Mouse (Mus musculus) heart, adult 9 months (tissue): ENCODE measurements around the gene Grm4.

Source experiments
- DNase-seq, 2 experiments: peaks; one replicate each; pipeline ENCODE4 v3.0.0; 2022; ENCODE audit warnings: low spot score in 2 of 2

The Grm4 gene

DNA sequence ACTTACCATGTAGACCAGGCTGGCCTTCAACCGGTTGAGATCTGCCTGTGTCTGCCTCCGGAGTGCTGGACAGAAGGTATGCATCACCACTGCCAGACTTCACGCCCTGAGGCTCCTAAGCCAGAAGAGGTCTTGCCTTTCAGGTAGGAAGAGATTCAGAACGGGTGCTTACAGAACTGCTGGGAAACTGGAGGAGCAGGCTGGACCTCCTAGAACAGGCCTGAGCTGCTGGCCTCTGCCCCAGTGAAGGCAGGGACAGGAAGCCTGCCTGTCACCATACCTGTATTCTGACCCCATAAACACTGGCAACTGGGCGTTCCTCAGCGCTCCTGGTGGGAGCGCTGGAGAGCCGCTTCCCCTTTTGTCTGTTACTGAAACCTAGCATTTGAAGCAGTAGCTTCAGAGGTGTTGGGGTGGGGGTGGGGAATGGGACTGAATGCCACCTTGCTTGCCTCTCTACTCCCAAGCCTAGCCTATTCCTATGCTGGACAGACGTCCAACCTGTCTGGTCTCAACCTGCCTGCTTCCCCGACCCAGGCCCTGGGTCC, 30.3 kb upstream of the Grm4 start:
- no peak for DNase-seq

DNA sequence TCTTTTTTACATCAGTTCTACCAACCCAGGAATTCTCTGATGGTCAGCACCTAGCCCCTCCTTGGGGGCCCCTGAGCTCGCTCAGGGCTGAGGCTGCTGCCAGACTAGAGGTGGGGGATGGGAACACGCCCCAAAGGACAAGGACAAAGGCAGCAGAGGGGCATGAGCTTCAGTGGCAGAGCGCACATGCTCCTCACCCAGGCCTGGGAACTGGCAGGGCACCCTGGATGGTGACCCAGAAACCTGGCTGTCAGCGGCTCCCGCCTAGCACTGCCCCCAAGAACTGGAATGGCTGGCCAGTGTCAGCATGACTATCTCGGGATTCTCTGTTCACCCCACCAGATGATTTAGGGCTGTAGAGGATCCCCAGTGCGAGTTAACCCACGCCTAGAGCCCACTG, 28.0 kb upstream of the Grm4 start:
- DNase-seq = no peak

DNA sequence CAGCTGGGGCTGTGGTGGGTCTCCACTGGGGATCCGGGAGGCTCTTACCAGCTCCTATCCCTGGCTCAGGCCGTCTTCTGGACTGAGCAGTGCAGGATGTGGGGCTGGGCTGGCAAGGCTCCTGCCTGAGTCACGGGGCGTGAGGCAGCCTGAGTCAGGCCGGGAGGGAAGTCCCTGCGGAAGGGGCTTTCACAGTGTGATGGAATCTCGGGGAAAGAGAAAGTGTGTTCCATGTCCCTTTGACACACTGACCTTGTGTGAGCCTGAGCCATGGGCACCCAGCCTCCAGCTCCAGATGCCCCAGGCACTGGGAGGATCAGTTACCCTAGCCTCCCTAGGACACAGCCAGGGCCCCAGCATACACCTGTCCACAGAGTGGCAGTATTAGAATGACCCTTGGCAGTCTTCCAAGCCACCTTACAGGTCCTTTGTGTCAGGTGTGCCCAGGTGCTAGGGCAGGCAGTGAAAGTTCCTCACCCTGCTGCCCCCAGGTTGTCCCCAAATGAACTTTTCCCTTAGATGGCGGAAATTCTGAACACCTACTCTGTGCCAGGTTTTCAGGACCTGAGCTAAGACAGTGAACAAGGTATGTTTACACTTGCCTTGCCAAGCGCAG, 26.2 kb upstream of the Grm4 start:
- DNase-seq = peak; percentile 44 to 59

DNA sequence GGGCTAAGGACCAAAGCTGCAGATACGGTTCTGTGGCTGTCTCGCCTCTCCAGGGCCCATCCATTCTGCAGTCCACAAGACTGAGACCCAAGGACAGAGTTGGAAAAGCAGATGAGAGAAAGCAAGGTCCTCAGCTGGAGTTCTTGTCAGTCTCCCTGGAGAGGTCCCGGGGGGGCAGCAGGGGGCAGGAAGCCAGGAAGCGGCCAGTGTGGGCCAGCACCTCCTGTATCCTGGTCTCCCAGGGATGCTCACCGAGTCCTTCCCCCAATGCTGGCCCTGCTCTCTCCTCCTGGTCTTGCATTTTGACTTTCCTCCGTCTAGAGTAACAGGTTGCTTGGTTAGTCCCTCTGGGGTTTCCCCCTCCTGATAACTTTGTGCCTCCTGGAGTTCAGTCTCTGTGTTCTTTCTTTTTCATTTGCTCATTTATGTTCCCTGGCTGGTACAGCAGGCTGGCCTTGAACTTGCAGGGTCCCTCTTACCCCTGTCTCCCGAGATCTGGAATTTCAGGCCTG, 25.4 kb upstream of the Grm4 start:
- no peak for DNase-seq

DNA sequence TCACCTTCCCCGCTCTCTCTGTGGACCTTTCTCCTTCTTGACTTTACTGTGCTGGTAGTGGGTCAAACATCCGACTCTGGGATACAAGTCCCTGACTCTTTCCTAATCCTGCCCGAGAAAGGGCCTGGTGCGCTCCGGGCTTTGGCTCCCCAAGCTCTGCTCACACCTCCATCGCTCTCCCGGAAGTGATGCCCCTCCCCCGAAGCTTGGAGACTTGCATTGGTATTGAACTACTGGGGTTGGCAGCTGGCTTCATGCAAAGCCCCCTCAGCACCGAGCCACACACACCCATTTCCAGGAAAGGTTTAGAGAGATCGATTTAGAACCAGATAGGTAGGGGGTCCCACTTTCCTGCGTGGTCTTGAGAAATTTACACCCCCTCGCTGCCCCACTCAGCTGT, 24.8 kb upstream of the Grm4 start:
- no peak for DNase-seq

DNA sequence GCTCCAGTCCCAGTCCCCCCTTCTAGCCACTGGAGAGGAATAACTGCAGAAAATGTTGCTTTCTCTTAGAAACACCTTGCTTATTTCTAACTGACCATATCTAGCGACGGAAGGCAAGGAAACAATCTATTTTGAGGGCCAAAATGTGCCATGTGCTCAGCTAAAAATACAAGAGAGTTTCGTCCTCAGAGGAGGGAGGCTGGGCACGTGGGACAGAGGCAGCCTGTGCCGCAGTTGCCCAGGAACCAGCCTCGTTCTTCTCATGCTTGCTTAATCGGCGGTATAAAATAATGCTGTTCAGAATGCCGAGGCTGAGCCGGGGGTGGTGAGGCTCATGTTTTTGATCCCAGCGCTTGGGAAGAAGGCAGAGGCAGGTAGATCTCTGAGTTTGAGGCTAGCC, 23.3 kb upstream of the Grm4 start:
- no peak for DNase-seq

DNA sequence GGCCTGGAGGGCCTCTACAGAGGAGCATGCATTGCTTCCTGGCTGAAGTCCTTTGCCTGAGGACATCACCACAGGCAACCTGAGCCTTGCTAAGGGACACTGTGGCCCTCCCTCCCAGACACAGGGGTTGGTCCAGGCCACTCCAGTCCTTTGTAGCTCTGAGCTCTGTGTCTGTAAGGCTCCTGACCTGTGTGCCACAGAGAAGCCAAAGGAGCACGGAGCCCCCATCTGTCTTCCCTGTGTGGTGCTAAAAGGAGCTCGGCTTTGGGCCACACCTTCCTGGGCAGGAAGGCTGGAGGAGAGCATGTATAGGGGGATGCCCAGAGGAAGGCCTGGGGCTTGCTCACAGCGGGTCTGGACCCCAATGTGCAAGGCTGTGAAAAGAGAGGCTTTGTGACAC, 20.8 kb upstream of the Grm4 start:
- no peak for DNase-seq

DNA sequence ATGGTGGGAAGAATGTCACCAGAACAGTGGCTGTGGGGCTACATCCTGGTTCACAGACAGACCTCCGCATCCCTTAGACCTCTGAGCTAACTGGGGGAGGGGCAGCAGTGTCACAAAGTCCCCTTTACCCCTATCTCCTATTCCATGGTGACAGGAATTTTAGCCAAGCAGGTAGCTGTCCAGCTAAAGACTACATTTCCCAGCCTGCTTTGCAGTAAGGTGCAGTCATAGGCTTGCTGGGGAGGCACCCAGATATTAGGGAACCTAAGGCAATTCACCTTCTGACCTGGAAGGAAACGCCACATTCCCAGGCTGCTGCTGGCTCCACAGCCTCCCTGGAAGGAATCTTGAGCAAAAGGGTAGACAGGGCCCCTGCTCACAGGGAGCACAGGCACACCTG, 20.1 kb upstream of the Grm4 start:
- DNase-seq = no peak

DNA sequence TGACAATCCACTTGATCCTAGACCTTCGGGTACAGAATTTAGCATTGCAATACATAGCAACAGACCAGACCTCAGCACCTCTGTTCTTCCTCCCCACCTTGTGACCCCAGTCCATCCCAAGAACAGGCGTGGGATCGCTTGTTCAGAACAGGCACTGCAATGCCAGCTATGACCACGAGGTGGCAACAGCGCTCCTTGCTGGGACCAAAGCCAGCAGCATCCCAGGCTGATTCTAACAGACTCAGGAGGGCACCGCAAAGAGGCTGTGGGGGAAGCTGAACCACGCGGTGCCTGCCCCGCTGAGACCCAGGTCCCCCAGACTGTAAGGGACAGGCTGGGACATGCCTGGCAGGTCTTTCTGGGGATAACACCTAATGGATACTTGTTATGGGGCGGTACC, 13.5 kb upstream of the Grm4 start:
- peak; percentile 64 to 79 for DNase-seq

DNA sequence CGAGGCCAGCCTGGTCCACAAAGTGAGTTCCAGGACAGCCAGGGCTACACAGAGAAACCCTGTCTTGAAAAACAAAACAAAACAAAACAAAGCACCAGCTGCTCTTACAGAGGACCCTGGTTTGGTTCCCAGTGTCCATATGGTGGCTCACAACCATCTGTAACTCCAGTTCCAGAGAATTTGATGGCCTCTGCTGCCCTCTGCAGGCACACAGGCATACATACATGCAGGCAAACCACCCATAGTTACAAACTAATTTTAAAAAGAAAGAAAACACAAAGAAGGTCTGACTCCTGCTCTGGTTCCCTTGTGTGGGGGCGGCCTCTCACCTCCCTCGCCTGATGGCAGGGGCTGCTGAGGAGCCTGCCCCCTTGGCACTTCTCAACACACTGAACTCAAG, 12.2 kb upstream of the Grm4 start:
- DNase-seq = no peak

DNA sequence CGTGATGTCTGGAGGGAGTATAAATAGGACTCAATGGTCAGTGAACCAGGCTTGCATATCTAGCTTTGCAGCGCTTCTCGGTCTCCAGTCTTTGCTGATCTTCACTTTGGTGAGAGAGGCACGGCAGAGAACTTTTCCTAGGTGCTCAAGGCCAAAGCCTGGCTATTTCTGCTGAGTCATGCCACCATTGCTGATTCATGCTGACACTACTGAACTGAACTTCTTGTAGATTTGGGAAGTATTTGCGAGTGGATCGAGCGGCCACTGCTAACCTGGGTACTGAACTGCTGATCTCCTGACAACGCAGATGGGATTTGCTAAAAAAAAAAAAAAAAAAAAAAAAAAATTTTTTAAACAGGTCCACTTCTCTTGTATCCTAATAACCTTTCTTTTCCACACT, 10.9 kb upstream of the Grm4 start:
- DNase-seq = no peak

DNA sequence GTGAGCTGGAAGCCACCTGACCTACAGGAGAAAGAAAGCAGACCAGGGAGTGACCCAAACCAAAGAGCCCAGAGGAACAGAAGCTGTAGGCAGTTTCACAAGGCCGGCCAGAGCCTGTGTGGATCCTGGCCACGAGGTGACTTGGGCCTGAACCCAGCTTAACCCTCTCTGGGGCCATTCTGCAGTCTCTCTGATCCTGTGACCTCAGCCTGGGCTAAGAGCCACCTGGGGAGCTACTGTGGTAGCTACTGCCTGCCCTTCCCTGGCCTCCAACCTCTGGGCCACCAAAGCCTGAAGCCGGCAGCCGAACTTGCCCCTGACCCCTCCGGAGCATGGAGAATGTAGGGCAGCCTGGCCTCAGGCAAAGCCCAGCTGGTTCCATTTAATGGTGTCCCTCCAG, 7.6 kb upstream of the Grm4 start:
- no peak for DNase-seq

DNA sequence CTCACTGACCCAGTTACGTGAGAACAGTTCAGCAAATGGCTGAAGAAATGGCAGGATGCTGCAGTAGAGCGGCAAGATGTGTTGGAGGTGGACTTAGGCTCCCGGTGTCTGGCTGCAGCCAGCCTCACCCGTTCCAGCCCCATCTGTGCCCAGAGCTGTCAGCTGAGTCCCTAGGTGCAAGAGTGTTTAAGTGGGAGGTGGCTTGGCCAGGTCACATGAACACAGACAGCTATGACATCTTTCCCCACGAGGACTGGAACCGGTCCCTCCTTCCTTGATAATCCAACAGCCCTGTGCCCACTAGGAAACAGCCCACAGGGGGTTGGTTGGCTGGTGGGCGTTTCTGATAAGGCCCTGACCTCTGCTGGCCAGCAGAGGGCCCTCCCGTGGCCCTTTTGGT, 6.8 kb upstream of the Grm4 start:
- DNase-seq = no peak

DNA sequence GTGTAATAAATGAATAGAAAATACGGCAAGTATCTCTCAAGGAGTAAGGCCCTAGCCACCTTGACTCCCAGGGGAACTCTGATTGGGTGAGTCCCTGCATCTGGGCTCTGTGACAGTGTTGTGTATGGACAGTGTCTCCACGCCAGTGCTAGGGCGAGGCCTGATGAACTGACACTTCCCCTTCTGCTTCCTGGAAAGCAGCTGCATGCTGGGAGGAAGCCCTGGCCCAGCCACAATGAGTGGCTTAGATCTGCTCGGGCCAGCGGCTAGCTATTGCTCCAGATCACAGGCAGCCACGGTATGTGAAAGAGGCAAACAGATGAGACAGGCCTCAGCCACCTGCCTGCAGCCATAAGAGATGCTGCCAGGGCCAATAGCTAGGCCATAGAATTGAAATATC, 6.0 kb upstream of the Grm4 start:
- DNase-seq = no peak

DNA sequence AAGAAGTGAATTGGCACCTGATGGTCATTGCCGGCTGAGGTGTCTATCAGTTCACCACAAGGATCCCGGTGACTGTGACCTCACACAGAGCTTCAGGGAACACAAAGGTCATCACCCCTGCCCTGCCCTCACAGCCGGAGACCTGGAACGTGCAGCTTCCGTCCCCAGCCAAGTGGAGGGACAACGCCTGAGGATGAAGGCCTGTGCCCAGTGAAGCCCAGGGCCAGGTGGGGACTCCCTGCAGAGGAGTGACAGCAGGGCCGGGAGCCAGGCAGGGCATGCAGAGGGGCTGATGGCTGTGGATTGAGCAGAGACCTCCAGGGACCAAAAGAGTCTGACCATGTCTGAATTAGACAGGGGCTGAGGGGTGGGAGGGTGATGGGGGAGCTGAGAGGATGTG, 1.9 kb upstream of the Grm4 start:
- no peak for DNase-seq

DNA sequence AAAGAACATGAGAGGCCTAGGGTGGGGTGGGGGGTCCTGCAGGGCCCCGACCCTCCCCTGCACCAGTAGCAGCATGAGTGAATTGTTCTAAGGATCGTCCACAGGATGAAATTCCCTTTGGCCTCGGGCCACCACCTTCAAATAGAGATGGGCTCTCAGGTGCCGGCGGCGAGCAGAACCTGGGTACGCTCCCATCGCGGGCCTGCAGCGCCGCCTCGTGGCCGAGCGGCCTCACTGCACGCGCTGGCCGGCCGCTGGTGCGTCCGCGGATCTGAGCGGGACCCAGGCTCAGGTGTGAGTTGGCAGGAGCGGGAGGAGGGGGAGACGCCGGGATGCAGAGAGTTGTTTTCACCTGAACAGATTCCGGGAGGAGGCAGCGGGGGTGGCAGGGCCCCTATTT, 646 bp downstream of the Grm4 start:
- DNase-seq = no peak

DNA sequence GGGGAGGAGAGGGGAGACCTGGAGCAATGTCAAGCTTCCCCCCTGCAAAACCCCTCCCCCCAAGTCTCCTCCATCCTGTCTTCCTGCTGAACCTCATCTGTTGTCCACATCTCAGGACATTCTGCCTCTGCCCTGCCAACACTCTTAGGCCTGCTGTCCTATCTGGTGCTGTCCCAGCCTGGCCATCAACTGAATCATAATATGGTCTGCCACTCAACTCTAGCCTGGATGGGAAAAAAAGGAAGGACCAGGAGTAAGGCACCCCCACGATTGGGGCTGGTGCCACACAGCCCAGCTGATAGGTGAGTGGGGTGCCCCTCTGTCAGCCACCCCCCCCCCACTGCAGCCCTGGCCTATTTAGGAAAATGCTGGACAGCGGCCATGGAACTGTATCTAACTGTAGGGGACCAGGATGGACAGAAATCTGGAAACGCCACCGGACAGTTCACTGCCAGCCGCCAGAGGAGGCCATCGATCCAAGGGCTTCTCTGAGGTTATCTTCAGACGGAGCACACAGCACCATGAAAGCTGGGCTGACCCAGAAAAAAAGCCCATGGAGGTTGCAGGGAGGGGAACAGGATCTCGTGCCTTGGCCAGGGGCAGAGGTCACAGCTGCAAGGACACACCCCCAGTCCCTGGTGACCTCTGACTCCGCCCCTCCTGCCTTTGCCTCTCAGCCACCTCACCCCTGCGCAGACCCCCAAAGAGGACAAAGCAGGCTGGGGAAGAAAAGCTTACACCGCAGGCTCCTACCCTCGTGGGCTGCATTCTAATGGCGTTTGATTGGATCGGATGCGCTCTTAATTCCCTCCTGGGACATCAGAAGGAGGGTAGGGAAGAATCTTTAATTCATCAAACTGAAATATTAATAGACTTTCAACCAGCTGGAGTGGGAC, 2.3 kb downstream of the Grm4 start:
- no peak for DNase-seq

DNA sequence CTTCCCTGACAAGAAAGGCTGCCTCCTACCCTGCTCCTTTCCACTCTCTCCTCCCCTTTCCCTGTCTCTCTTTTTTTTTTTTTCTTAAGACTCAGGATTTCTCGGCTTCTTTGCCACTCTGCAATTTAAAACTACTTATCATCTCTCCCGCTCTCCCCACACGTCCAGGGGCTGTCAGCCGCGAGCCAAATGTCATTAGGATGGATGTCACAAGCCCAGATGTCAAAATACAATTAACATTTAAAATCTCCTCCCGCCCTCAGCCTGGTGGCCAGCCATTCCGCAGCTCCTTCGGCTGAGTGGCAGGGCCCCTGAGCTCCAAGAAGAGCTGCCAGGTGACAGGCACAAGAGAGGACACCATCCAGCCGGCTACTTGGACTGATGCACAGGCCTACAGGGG, 2.9 kb downstream of the Grm4 start:
- no peak for DNase-seq

DNA sequence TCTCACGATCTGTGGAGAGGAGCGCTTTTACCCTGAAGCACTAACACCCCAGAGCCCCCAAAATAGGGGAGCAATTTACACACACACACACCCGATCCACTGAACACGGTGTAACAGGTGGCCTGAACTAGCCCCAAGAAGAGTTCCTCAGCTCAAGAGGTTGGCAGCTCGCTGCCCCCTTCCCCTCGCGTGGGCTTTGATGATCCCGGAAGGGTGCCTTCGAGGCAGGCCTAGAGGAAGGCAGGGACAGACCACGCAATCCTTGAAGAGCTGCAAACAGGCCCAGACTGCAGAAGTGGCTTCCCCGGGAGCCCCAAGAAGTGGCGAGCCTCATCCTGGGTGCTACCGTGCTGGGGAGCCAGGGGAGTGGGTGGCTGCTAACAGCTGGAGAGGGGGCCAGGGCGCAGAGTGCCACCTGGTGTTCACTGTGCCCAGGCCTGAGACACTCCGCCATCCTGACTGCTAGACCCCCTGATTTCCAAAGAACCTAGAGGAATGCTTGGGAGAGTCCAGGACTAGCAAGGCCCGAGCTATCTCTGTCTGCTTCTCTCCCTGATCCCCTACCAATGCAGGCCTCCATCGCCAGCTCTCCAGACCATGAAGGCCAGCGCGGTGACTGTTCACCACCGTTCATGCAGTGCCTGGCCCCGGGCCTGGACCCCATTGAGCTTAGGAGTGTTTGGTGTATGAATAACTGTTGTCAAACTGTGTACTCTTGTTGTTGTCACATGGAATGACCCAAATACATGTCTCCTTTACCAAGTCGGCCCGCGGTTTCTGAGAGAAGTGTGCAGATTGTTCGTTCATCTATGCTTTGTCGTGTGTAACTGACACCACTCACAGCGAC, 7.1 kb downstream of the Grm4 start:
- DNase-seq = no peak

DNA sequence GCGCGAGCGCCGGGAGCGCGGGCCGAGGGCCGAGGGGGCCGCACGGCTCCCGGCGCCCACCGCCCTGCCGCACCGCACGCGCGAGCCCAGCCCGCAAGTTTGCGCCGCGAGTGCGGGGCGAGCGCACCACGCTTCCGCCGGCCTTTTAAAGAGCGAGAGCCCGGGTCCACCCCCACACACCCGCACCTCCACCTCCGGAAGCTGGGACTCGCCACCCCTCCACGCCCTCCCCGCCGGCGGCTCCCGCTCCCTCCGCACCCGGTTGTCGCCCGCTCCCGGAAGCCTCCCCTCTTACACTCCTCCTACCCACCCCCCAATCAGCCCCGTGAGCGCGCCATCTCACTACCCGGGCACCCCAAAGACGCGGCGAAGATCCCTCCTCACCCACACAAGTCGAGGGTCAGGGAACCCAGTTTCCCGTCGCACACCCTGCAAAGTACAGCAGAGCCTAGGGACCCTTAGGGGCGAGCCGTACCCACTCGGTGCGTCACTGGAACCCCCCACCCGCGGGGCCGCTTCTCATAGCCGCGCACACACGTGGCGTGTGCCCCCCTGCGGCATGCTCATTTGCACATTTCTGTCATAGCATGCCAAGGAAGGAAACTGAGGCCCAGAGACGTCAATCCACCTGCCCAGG, 7.8 kb downstream of the Grm4 start:
- DNase-seq = no peak

DNA sequence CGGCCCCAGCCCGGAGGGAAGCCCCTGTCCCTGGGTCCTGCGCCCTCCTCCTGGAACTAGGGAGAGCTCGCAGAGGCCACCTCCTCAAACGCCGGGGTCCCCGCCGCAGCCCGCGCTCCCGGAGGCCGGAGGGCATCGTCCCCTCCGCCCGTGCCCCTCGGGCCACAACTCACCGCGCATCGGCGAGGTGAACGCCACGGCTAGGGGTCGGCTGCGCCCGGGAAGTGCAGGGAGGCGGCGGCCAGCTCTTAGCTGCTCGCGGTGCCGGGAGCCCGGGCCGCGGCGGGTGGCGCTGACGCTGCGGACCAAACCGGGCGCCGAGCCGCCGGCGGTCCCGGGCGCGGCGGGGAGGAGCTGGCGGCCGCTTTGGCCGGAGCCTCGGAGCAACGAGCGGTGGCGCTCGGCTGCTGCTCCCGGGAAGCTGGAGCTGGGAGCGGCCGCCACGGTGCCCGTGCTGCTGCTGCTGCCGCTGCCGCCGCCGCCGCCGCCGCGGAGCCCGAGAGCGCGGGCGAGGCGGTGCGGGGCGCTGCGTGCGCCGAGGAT, 8.5 kb downstream of the Grm4 start:
- no peak for DNase-seq
